Mouse (Mus musculus) ovary, postnatal 36 days (tissue): ENCODE measurements around the gene Rhof.
A peak's percentile ranks its signal among the peaks of the same experiment; 100 is the strongest.

Source experiments
- DNase-seq: peaks from one replicate; pipeline ENCODE4 v3.0.0; 2022; ENCODE audit warnings: low spot score, mixed read lengths

Gene Rhof

GRCm38 (mm10) chr5:123132308-123133071 is at the start of gene Rhof:
Gene Rhof, minus strand, starts transcription at chr5:123132692.
- DNase-seq, result peak; percentile 77

DNA sequence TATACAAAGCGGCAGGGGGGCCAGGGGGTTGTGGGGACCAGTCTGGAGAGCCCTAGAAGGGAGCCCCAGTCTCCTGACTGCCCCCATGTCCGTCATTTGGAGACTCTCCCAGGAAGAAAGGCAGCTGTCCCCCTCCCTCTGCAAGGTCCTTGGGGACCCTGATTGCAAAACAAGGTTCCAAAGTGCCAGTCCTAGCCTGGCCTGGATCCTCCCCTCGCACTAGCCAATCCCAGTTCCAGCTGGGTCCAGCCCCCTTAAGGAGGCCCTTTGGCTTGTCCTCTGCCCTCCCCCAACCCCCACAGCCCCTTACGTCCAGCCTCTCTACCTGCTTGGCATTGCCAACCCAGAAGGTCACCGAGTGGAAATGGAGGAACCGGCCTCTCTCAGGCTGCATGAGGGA is 49.0 kb upstream of the Rhof start:
- no peak for DNase-seq

- no peak for DNase-seq
Measured at GRCm38 (mm10) chr5:123180390-123180789, 47.9 kb upstream of the Rhof start.

DNA sequence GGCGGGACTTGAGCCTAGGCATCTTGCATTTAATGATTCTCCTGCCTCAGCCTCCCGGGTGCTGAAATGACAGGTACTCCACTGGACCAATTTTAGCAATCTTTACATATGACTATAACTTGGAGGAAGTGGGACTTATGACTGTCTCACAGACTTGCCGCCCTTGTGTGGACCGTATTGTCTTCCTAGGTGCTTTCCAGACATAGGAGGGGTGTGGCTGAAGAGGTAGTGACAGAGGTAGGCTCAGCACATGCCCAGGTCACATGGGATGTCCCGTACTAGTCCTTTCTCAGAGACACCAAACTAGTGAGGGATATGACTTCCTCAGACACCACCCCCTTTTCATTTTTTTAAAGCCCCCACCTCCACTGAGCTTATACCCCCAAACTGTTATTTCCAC is 46.3 kb upstream of the Rhof start:
- no peak for DNase-seq

DNA sequence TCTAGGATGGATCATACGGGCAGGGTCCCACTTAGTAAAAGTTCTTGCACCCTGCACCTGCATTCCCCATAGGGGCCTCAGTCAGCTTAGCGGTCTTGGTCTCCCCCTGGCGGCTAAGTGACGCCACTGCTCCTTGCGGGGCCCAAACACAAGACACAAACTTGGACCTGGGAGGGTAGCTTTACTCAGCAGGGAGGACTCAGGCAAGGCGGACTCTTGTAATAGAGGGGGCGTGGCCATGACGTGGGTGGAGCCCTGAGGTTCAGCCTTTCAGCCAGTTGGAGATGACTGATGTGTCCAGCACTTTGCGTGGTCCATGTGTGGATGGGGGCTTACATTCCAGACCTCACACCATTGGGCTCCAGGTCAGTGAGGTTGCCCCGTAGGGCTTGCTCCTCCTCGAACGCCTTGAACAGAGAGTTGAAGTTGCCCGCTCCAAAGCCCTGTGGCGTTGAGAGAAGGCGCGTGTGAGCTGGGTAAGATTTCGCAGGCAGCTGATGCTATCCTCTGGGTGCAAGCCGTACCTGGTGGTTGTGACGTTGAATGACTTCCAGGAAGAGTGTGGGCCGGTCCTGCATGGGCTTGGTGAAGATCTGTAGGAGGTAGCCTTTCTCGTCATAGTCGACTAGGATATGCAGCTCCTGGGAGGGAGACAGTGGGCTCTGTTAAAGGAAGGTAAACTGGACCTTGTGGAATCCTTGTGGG is 39.3 kb upstream of the Rhof start:
- DNase-seq, result peak; percentile 86

DNA sequence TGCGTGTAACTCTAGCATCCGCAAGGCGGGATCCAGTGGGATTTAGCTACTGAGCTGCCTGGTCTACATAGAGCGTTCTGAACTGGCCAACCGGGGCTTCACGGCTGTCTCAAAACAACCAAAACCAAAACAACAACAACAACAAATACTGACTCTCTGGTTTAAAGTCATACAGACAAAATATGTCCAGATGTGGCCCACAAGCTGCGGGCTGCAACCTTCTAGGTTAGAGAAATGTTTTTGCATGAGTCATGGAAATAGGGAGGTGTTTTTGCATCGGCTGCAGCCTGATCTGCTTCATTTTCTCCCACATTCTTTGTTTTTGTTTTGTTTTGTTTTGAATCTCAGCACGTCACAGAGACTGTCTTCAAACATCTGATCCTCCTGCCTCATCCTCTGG is 37.9 kb upstream of the Rhof start:
- DNase-seq, result no peak

- no peak for DNase-seq
Measured at GRCm38 (mm10) chr5:123169284-123169683, 36.8 kb upstream of the Rhof start, which contains the start of gene Psmd9. Gene Psmd9, plus strand, starts transcription at chr5:123169413.

GRCm38 (mm10) chr5:123167591-123167990 is 35.1 kb upstream of the Rhof start:
- DNase-seq, result no peak

DNA sequence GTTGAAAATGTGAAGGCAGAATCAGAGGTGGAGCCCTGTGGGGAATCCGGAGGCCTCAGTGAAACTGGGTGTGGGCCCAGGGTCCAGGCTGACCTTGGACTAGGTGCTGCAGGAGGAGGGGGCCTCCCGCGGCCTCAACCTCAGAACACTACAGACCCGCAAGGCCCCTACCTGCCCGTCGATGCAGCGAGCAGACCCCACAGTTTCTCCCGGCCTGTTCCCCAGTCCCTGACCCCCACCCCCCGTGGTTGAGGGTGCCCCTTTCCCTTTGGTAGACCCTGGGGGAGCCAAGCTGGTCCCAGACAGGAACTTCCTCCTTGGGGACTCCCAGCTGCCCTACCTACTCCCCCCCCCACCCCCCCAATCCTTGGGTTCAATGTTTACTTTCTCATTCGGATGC is 33.9 kb upstream of the Rhof start:
- no peak for DNase-seq

GRCm38 (mm10) chr5:123162942-123163341 is 30.4 kb upstream of the Rhof start:
- no peak for DNase-seq

- DNase-seq, result peak; percentile 59
Measured at GRCm38 (mm10) chr5:123160341-123160740, 27.8 kb upstream of the Rhof start.

DNA sequence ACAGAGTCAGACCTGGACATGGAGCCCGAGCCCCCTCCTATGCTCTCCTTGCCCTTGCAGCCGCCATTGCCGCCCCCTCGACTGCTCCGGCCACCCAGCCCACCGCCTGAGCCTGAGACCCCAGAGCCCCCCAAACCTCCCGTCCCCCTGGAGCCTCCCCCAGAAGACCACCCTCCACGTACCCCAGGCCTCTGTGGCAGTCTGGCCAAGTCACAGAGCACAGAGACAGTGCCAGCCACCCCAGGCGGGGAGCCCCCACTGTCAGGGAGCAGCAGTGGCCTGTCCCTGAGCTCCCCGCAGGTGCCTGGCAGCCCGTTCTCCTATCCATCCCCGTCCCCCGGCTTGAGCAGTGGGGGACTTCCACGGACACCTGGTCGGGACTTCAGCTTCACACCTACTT is 27.4 kb upstream of the Rhof start:
- no peak for DNase-seq

- no peak for DNase-seq
Measured at GRCm38 (mm10) chr5:123159446-123159845, 27.0 kb upstream of the Rhof start.

DNA sequence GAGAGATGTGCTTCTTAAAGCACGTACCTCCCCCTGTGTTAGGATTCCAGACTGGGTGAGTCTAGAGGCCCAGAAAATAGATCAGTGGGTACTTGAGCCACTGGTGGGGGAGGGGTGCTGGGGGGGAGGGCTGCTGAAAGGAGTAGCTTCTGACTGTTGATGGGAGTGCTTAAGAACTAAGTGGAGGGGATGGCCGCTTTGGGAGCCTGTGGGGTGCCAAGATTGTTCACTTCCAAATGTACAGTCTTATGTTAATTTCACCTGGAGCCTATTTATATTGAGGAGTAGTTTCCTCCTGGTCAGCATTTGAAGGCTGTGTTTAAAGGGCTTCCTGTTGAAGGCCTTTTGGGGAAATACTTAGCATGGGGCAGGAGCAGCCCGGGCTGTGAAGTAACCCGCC is 25.5 kb upstream of the Rhof start:
- DNase-seq, result no peak

- DNase-seq, result no peak
Measured at GRCm38 (mm10) chr5:123156763-123157162, 24.3 kb upstream of the Rhof start.

DNA sequence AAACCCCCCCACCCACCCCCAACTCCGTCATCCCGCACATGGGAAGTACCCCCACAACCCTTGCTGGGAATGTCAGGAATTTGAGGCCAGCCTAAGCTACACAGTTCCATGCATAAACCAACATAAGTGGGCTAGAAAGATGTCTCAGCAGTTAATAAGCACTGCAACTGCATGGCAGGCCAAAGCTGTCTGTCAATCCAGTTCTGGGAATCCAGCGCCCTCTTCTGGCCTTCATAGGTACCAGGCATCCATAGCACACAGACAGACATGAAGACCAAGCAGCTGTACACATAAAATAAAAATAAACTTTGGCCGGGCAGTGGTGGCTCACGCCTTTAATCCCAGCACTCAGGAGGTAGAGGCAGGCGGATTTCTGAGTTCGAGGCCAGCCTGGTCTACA is 22.9 kb upstream of the Rhof start:
- DNase-seq, result no peak

- DNase-seq, result no peak
Measured at GRCm38 (mm10) chr5:123152901-123153300, 20.4 kb upstream of the Rhof start.

DNA sequence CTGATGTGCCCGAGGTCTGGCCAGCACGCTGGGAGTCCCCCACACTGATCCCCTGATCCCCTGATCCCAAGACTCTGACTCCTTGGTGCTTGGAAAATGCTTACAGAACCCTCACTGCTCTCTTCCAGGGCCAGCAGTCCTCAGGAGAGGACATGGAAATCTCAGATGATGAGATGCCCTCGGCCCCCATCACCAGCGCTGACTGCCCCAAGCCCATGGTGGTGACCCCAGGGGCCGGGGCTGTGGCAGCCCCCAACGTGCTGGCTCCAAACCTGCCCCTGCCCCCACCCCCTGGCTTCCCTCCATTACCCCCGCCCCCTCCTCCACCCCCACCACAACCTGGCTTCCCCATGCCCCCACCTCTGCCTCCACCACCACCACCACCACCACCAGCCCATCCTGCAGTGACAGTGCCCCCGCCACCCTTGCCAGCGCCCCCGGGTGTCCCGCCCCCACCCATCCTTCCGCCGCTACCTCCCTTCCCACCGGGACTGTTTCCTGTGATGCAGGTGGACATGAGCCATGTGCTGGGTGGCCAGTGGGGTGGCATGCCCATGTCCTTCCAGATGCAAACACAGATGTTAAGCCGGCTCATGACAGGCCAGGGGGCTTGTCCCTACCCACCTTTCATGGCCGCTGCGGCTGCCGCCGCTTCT is 19.3 kb upstream of the Rhof start:
- DNase-seq, result no peak

GRCm38 (mm10) chr5:123151077-123151476 is 18.6 kb upstream of the Rhof start:
- no peak for DNase-seq

- DNase-seq, result no peak
Measured at GRCm38 (mm10) chr5:123150641-123151040, 18.1 kb upstream of the Rhof start.

DNA sequence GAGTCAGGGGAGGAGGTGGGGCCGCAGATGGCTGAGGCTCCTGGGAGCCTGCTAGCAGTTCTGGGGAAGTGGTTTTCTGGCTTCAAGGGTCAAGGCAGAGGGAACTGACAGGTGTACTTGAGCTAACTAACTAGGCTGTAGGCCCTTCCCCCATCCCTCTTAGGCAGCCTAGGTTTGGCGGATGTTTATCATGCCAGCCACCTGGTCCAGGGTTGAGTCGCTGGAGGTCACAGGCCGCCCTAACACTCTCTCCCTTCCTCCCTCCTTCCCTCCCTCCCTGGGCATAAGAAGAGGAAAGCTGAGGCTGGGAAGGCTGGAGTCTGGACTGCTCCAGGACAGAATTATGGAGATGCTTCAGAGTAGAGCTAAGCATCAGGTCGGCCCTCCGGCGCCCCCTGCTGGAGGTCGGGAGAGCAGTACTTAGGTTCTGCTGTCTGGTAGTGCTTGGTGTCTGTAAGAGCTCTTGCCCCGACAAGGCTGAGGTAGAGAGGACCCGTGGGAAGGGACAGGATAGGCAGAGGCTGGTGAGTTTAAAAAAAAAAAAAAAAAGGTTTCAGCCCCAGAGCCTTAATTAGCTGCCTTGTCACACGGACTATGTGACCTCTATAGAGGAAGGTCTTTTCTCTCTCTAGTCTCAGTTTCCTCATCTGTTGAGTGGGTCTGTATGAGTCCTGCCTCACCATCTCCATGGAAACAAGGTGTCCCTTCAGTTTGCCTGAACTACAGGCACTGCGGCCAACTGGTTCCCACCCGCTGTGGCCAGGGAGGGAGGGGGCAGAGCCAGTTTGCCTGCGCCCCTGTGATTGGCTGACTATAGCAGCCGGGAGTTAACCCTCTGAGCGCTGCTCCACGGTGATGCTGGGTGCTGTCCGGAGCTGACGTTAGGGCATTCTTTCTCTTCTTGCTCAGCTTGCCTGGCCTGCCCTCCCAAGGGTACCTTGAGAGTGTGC is 17.2 kb upstream of the Rhof start:
- DNase-seq, result peak; percentile 87
